Mouse (Mus musculus) 416B (cell line): Measurements from ENCODE around the gene Cbwd1.
A peak's percentile ranks its signal among the peaks of the same experiment; 100 is the strongest.
"Not testable (repeated sequence)": the region's sequence is repeated elsewhere in the genome, so short reads cannot be mapped to it uniquely, and the experiment has no call there.

Experiments
- DNase-seq: peaks from one replicate; pipeline ENCODE4 v3.0.0; 2011; ENCODE audit warnings: low read depth

The Cbwd1 gene

GRCm38 (mm10) chr19:24897006-24897895, 64.2 kb downstream of the Cbwd1 start:
- no peak for DNase-seq

- no peak for DNase-seq
Observed at GRCm38 (mm10) chr19:24896536-24896935, 64.9 kb downstream of the Cbwd1 start.

GRCm38 (mm10) chr19:24886888-24887287, 74.5 kb downstream of the Cbwd1 start:
- DNase-seq, result no peak

GRCm38 (mm10) chr19:24885504-24885903, 75.9 kb downstream of the Cbwd1 start:
- peak; percentile 65 for DNase-seq

GRCm38 (mm10) chr19:24881237-24881636, 80.2 kb downstream of the Cbwd1 start:
- no peak for DNase-seq

- DNase-seq, result not testable (repeated sequence)
Observed at GRCm38 (mm10) chr19:24875129-24875870, 86.1 kb downstream of the Cbwd1 start, which contains the start of gene Gm10053. Gene Gm10053, plus strand, starts transcription at chr19:24875686.

- no peak for DNase-seq
Observed at GRCm38 (mm10) chr19:24873873-24874272, 87.5 kb downstream of the Cbwd1 start.

- peak; percentile 71 for DNase-seq
Observed at GRCm38 (mm10) chr19:24871037-24871635, 90.3 kb downstream of the Cbwd1 start.
